Mouse (Mus musculus): ENCODE measurements around the gene Sirt2.

GRCm38 (mm10) chr7:28774164-28774563 lies 7.6 kb downstream of the Sirt2 start:
- no peak for TF ChIP-seq CTCF (IDR thresholded peaks at IDR 0.05; ENCODE audit: low read depth)
- no peak for TF ChIP-seq EP300 (IDR thresholded peaks at IDR 0.05; ENCODE audit: low read depth)
